Mouse (Mus musculus): Measurements from ENCODE around the gene Pramef6.
"Not testable (repeated sequence)": the region's sequence is repeated elsewhere in the genome, so short reads cannot be mapped to it uniquely, and the experiment has no call there.

Pramef6 gene

DNA sequence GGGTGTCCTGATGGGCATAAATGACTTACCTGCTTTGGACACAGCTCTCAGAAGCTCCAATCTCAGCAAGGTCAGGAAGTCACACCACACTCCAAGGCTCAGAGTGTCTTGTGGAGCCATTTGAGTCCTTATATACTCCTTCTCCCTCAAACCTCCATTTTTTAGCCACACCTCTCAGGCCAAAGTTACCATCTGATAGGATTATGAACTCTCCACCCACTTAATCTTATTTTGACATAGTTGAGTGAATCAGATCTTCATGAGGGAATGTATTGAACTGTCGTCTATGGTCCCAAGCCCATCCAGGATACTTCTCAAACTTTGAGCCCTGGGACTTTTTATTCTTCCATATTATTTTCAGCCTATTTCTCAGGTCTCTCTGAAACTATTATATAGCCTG, at the start of gene Pramef6:
Pramef6 (minus strand) TSS at position 101 of the 400 bp plus-strand sequence.
- DNase-seq (ENCODE audit: low read depth, low spot score) = not testable (repeated sequence)

DNA sequence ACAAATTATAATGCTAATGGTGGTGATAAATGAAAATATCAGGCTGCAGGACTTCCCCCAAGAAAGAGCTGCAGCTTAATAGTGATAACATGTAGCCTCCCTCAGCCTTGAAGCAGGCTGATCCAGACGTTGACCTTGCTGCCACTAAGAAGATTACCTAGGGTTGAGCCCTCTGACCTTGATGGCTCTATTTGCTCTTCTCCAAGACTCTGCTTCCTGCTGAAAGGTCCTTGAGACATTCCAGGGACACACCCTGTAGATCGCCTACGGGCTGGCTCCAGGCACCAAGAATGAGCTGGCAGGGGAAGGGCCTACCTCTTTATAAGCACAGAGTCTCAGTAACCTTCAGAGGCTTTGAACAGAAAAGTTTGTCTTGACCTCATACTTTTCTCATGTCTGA, 5.8 kb downstream of the Pramef6 start:
- not testable (repeated sequence) for DNase-seq (ENCODE audit: low read depth, low spot score)

DNA sequence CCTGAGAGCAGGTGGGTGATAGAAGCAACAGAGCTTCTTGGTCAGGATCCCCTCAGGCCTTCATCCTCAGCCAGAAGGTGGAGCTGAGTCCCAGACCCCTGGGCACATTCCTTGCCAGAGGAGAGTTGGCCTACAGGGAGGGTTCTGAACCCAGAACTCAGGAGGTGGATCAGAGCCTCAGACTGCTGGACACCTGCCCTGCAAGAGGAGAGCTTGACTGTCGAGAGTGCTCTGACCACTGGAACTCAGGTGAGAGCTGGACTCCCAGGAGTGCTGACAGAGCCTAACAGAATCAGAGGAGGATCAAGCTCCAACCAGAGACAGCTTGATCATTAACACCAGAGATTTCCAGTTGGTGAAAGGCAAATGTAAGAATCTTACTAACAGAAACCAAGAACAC, 17.8 kb downstream of the Pramef6 start:
- not testable (repeated sequence) for DNase-seq (ENCODE audit: low read depth, low spot score)

DNA sequence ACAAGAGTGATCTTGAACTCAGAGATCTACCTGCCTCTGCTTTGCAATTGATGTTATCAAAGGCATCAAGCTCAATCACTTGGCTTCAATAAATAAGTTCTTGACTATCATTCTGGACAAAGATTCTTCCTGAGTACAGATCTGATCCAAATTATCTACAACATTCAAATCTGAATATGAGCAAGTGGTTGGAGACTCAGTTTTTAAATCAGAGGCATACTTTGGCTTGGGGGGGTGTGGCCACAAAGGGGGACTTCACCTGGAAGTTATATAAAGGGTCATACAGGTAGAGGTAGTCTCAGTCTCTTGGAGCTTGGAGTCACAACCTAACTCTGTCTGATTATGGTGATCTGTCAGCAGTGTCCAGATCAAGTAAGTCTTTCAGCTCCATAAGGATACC, 54.0 kb downstream of the Pramef6 start, which contains the start of gene Gm13103:
Gm13103 (plus strand) TSS at position 301 of the 400 bp plus-strand sequence.
- DNase-seq (ENCODE audit: low read depth, low spot score) = not testable (repeated sequence)
